Mouse (Mus musculus): Measurements from ENCODE around the gene H2afz.
"Not testable (repeated sequence)": the region's sequence is repeated elsewhere in the genome, so short reads cannot be mapped to it uniquely, and the experiment has no call there.

Gene H2afz

DNA sequence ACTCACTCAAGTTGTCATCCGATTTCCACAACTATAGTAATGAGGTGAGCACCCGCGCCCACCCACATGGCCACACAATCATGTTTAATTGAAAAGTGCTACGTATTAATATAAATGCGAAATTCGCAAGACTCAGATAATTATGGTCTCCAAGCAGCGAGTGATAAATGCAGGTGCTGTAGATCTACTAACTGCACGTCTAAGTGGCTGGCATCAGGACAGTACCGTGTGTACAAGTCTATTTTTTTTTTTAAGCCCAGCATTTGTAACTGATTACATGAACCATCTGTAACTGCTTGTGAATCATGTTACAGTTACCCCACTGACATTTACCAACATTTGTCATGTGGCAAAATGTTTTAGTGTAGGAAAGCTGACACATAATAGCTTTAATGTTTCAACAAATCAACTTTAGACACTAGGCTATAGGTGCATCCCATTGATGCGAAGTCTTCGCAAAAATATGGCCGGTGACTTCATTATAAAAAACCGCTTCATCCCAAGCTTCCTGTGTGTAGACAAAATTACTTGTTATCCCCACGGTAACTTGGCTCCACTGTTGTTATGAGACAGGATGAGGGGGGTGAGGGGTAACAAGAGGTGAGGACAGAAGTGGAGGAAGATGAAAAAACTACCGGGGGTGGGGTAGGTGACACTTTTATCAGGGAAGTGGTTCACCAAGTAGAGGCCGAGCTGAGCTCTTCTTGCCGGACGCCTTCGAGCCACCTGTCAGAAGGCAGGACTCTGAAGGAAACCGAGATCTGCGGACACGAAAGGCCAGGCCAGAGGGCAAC, 760 bp upstream of the H2afz start:
- DNase-seq (ENCODE audit: low spot score in 2 of 2) = no peak

DNA sequence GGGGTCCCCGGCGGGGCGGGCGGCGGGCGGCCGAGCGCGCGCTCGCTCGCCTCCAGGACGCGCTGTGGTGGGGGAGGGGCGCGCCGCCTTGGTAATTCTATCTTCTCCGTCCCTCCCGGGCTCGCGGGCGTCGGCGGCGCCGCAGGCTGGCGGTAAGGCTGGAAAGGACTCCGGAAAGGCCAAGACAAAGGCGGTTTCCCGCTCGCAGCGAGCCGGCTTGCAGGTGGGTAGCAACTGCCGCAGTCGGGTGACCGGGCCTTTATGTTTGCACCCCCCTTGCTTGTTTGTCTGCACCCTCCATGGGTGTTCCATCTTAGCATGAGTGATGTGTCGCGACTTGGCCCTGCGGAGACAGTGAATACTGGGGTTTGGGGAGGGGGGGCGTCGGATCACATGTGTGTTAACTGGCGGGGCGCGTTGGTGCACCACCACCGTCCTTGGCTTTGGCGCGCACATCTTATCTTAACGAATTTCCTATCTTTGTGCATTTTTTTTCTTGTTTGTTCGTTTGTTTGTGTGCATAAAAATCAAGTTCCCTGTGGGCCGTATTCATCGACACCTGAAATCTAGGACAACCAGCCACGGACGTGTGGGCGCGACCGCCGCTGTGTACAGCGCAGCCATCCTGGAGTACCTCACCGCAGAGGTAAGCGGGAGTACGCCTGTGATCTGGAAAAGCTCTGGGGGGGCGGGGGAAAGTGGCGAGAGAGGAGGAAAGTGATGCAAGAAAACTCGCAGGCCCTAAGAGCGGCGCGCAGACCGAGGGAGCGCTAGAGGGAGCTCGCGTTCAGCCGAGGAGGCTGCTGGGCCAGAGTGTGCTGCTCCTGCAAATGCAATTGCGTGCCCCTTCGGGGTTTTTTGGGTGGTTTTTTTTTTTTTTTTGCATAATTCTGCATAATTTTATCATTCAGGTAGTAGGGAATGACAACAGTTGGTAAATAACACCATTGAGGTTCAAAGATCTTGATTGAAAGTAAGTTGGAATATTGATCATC, 998 bp downstream of the H2afz start:
- DNase-seq (ENCODE audit: low spot score in 2 of 2) = peak; percentile 75 to 80

DNA sequence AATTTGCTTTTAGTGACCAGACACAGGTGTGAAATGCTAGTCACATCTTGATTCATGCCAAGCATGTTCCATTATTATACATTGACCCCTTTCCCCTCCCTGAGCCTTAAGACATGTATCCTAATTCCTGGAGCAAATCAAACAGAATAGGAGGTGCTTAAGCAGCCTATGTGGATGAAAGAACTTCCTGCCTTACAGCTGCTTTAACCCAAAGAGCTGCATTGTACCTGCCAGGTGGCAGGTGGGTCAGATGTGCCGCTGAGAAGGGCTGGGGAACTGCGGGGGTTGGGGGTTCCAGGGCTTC, 2.8 kb downstream of the H2afz start:
- no peak for DNase-seq (ENCODE audit: low spot score in 2 of 2)

DNA sequence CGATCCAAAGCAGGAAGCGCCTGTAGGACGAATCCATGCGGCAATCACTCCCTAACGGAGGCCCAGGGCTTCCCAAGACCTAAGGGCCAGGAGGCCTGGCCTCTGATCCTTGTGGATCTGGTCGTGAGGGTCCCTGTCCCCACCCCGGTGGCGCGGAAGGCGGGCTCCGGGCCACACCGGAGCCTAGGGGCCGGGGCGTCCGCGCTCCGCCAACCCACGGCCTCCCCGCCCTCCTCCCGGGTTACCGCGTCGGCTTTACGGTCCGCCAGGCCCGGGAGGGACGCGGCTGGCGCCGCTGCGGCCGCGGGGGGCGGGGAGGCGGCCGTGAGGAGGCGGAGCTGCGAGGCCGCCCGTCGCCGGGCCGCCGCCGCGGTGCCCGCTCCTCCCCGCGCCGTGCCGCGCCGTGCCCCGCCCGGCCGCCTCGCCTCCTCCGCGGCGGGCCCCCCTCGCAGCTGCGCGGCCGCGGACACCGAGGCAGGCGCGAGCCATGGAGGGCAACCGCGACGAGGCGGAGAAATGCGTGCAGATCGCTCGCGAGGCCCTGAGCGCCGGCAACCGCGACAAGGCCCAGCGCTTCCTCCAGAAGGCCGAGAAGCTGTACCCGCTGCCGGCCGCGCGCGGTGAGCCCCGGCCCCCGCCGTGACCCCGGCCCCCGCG, 3.3 kb downstream of the H2afz start, which contains the start of gene Dnajb14:
TSS of gene Dnajb14 (plus strand) at position 239 of the 657 bp plus-strand sequence.
- DNase-seq (ENCODE audit: low spot score in 2 of 2) = peak; percentile 25 to 41

DNA sequence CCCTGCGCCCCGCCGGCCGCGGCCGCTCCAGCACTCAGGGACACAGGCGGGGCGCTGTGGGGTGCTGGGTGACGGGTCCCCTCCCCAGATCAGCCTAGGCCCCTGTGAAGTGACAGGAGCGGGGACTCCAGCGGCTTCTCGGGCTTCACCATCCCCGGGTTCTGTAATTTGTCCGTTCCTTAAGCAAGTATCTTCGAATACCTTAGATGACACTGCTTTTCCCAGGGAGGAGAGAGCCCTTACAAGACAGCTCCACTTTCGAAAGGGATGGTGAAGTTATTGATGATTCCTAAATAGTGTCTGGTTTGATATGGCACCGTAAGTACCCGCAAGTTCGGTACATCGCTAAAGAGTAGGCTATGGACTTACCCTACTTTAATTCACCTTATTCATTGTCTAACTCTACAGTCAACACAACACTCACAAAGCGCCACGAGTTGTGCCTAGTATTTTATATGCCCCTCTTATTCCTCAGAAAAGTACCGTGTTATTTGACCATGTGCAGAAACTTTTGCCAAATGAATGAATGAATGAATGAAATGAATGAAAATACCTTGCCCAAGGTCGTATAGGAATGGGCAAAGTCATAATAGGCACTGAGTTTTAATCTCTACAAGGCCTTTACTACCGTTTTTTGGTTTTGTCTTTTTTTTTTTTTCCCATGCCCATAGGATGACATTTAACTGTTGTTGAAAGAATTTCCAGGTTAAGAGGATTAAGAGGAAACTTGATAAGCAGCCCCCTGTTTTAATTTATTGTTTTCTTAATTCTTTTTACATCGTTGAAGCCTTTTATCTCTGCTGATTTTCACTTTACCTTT, 4.0 kb downstream of the H2afz start:
- no peak for DNase-seq (ENCODE audit: low spot score in 2 of 2)

DNA sequence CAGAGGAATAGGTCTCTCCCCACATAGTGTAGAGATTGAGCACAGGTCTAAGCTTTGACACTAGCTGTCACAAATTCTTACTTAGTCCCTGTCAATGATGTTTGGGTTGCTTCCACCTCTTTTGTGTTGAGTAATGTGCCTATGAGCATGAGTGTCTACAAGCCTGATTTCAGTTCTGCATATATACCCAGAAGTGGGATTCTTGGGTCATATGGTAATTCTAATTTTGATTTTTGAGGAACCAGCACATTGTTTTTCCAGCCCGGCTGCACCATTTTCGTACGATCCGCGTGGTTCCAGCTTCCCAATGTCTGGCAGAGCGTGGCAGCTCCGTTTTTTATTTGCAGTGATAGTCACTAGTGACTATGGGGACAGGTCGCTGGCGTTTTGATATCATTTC, 5.1 kb downstream of the H2afz start:
- DNase-seq (ENCODE audit: low spot score in 2 of 2) = no peak

DNA sequence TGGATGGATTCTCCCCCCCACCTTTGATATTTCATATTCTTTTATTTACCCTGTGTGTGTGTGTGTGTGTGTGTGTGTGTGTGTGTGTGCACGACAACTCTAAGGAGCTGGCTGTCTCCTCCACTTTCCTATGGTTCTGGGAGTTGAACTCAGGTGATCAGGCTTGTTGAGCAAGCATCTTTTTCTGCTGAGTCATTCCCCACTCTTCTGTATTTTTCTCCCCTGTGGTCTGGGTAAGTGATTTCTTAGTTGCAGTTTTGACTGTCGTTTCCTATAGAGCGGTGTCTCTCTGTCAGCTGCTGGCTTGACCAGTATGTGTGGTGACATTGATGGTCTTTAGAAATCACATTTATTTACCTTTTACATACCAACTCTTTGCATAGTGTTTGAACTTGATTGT, 15.0 kb downstream of the H2afz start:
- no peak for DNase-seq (ENCODE audit: low spot score in 2 of 2)

DNA sequence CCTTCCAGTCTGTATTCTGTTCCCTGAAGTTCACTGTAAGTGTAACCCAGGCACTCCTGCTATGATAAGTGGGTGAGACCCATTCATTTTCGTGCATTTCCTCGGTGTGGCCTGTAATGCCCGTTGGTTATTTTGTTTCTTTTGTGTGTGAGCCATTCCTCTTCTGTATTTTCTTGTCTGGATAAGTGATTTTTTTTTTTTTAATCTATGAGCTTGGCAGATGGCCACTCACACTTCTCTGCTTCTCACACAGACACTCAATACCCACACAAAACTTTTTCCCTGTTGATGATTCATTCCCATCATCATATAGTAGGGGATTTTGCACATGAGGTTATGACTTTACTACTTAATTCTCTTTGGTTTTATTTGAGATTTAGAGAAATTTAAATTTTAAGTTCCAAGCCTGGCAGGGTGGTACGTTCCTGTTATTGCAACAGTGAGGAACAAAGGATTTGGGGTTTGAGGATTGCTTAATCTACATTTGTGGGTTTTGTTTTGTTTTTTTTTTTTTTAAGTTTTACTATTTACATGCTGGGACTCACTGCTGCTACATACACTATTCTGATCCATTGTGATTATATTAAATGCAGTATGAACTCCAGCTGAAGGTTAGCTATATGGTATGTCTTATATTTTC, 15.9 kb downstream of the H2afz start:
- DNase-seq (ENCODE audit: low spot score in 2 of 2) = no peak

DNA sequence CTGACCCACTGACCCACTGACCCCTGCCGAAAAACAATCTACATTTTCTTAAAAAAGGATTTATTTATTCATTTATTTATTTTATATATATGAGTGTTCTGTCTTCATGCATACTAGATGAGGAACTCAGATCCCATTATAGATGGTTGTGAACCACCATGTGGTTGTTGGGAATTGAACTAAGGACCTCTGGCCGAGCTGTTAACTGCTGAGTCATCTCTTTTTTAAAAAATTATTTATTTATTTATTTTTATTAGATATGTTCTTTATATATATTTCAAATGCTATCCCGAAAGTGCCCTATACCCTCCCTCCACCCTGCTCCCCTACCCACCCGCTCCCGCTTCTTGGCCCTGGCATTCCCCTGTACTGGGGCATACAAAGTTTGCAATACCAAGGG, 16.8 kb downstream of the H2afz start:
- DNase-seq (ENCODE audit: low spot score in 2 of 2) = no peak

DNA sequence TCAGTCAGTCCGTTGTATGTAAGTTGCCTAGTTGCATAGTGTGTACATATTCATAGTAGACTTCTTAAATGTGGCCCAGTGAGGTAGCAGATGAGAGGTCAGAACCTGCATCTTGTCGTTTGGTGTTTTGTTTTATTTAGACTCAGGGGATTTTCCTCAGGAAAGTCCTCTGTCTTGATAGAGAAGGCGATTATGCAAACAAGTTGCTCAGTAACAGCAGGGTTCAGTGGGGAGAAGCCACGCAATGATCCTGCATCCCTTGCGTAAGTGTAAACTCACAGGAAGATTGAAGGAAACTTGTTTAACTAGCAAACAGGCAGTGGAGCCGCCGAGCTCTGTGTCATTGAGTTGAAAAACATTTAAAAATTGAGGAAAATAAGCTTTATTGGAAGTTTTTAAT, 23.7 kb downstream of the H2afz start:
- no peak for DNase-seq (ENCODE audit: low spot score in 2 of 2)

DNA sequence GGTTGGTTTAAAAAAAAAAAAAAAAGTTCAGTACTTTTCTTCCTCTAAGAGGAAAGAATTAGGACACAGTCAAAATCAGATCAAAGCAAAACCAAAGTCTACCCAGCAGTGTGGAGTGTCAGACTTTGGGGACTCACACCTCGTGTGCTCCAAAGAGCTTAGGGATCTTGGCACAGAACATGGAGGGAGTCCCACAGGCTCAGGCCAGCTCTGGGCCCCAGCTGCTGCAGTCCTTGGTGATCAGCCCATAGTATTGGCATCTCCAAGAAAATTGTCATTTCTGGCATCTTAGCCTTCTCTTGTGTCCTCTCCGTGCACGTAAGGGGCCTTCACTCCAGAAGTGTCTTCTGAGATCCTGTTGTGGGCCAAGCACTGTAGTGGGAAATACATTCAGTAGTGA, 26.8 kb downstream of the H2afz start:
- DNase-seq (ENCODE audit: low spot score in 2 of 2) = no peak

DNA sequence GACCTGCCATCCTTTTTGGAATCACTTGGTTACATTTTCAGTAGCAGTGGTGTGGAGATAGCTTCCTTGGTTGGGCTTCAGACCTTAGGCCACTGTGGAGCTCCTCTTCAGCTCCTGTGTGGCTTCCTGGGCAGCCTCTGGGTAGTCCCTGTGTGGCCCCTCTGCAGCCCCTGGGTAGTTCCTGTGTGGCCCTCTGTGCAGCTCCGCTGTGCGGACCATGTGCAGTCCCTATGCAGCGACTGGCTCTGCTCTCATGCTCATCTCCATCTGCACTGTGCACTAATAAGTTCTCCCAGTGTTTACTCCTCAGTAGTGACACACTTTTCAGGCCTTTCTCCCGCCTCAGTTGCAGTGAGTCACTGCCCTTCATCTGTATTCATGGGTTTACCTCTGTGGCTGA, 27.8 kb downstream of the H2afz start:
- DNase-seq (ENCODE audit: low spot score in 2 of 2) = no peak

DNA sequence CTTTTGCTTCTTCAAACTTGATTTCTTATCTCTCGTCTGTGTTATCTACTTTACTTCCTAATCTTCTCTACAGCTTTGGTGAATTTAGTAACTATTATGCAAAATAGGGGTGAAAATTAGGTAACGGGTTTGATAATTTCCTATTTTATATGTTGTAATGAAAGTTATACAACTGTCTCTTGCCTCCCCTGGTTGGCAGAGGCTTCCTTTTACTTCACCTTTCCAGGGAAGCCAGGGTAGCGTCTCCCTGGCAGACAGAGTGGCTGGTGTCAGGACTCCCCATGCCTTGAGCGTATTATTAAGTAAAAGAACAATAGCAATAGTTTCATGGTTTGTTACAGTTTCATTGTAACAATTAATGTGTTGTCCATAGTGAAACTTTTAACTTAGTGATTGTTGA, 29.5 kb downstream of the H2afz start:
- DNase-seq (ENCODE audit: low spot score in 2 of 2) = no peak

DNA sequence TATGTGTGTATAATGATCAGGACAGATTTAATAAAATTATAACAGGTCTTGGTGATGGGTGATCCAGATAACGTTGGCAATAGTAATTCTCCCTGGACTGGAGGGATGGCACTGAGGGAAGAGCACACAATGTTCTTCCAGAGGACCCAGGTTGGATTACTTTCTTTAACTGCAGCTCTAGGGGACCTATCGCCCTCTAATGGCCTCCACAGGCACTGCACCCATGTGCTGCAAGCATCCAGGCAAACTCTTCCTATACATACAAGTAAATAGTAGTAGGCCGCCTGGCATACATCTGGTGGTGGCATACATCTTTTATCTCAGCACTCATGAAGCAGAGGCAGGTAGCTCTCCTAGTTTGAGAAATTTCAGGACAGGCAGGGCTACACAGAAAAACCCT, 30.9 kb downstream of the H2afz start:
- no peak for DNase-seq (ENCODE audit: low spot score in 2 of 2)

DNA sequence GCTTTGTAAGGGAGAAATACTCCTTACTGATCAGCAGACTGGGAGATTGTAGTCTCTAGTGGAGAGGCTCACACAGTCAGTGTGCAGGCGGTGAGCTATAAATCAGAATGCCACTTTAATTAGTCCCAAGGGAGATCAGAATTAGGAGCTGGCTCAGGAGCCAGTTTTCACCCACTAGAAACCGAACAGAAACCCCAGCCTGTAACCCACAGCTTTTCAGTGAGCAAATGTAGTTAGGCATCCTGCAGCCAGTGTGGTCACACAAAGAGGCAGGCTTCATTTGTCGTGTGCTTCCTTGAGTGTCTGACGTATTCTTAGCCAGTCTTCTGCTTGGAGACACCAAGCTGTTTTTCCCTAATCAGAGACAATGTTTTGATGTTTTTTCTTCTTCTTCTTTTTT, 32.1 kb downstream of the H2afz start:
- no peak for DNase-seq (ENCODE audit: low spot score in 2 of 2)

DNA sequence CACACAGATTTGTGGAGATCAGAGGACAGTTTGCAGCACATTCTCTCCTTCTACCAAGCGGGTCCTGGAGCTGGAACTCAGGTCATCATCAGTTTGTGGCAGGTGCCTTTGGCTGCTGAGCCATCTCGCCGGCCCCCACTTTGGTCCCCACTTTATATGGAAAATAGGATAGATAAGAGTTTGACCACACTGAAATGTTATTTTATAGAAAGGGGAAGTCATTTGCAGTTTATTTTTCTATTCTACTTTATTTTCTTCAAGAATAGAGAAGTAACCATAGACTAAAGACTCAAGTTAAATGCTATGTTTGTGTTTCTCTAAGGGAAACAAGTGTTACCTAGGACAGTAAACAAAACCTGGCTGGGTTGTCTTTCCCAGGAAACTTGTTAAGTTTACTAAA, 32.6 kb downstream of the H2afz start:
- DNase-seq (ENCODE audit: low spot score in 2 of 2) = no peak

DNA sequence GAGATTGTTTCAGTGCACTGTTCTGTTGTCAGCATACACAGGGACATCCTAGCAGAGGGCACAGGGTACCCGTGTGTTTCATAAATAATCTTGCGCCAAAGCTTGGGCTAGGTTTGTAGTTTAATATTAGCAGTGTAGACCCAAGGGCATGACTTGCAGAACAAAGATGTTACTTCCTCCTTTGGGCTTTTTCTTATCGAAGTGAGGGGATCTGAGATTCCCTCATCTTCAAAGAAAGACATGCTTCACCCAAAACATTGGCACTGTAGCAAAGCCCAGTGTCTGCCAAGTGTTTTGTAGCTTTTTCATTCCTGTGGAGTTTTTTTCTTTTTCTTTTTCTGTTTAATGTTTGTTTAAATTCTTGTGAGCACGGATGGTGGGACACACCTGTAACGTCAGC, 33.4 kb downstream of the H2afz start:
- no peak for DNase-seq (ENCODE audit: low spot score in 2 of 2)

DNA sequence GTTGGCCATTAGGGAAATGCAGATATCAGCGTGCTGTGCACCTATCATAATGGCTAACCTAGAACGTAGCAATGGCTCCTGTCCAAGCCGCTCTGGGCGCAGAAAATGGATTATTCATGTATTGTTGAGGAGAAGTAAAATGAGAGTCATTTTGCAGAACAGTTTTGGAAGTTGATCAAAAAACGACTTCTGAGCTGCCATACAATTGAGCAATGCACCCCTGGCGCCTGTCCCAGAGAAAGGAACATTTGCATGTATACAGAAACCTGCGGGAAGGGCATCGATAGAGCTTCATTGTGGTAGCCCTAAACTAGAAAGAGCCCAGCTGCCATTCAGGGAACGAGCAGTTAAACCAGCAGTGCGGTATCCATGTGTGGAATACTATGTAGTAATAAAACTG, 35.9 kb downstream of the H2afz start:
- DNase-seq (ENCODE audit: low spot score in 2 of 2) = no peak

DNA sequence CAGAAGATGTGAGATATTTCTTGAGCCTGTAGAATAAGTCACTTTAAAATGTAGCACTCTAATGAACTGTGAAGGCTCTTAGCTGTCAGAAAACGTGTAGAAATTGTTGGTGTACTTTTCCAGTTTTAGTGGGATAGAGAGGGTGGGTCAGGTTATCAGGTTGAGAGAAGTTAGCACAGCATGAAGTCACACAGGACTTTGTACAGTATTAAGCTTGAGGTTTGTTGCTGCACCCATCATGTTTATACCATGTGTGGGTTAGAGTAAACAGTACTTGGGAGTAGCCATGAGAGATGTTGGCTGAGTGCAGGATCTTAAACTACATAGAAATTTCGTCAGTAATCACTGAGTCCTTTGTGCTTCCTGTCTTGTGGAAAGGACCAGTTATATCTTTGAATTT, 48.8 kb downstream of the H2afz start:
- no peak for DNase-seq (ENCODE audit: low spot score in 2 of 2)

DNA sequence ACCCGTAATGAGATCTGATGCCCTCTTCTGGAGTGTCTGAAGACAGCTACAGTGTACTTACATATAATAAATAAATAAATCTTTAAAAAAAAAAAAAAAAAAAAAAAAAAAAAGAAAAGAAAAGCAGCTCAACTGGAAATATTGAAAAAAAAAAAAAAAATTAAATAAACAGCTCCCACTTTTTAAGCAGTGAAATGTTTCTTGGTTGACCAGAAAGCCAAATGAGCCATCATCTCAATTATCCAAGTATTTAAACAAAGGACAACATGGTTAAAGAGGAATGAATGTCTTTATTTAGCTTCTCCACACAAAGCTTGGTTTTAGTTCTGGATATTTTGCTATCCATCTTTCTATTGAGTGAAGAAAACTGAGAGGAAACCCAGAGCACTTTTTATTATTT, 50.3 kb downstream of the H2afz start:
- not testable (repeated sequence) for DNase-seq (ENCODE audit: low spot score in 2 of 2)
